Mouse (Mus musculus) CH12.LX (cell line): ENCODE data around the gene Olfr103. TPM values are rescaled to one million over a fixed set of nuclear protein-coding genes. Genes with fewer than 3 reads are reported as not detected.

Source experiments
- DNase-seq: peaks from one replicate; pipeline ENCODE4 v3.0.0-alpha.2; 2013; ENCODE audit errors: extremely low read depth
- H3K27ac ChIP-seq: 2 replicates; pipeline ENCODE4 v1.5.1; 2012; ENCODE audit warnings: low read depth, mild to moderate bottlenecking, control low read depth, moderate library complexity; ENCODE audit not compliant: insufficient read depth
- H3K27me3 ChIP-seq: replicated peaks from 2 replicates; pipeline ENCODE3; 2012; ENCODE audit warnings: inconsistent platforms
- H3K36me3 ChIP-seq, 2 experiments: replicated peaks in 1 of 2; 2 replicates each; pipeline versions ENCODE3 to v1.6.1; 2012; ENCODE audit warnings: inconsistent platforms in 1 of 2, low read length in 1 of 2, mild to moderate bottlenecking in 1 of 2, mixed read lengths in 1 of 2, moderate library complexity in 1 of 2; ENCODE audit not compliant: control insufficient read depth in 1 of 2, insufficient read depth in 1 of 2
- H3K4me1 ChIP-seq, 2 experiments: 2 replicates each; pipeline ENCODE4 v1.6.1; 2012; ENCODE audit warnings: inconsistent platforms in 1 of 2, moderate library complexity in 1 of 2; ENCODE audit not compliant: insufficient read depth in 2 of 2, control insufficient read depth in 1 of 2
- H3K4me2 ChIP-seq: 2 replicates; pipeline ENCODE4 v1.6.1; 2012; ENCODE audit warnings: low read depth, mild to moderate bottlenecking, control low read depth; ENCODE audit not compliant: poor library complexity, insufficient read depth, severe bottlenecking
- H3K4me3 ChIP-seq, 3 experiments: fragments of 150-350 bp in 1 of 3; sonication (generic) in 1 of 3; replicated peaks in 1 of 3; 2 replicates each; pipeline versions ENCODE3 to v1.5.1; 2011 to 2012; ENCODE audit warnings: low read depth in 2 of 3, low read length in 2 of 3, mild to moderate bottlenecking in 2 of 3, moderate library complexity in 2 of 3, control low read depth in 1 of 3, improper control_type of control experiment in 1 of 3, inconsistent platforms in 1 of 3, mixed read lengths in 1 of 3; ENCODE audit not compliant: poor library complexity in 1 of 3
- H3K79me2 ChIP-seq: replicated peaks from 2 replicates; pipeline ENCODE4 v1.6.1; 2012; ENCODE audit warnings: mild to moderate bottlenecking, moderate library complexity; ENCODE audit not compliant: control insufficient read depth, poor library complexity, insufficient read depth, severe bottlenecking; ENCODE audit errors: extremely low read depth
- H3K9ac ChIP-seq: 2 replicates; pipeline ENCODE4 v1.6.1; 2012; ENCODE audit warnings: low read depth, mild to moderate bottlenecking, control low read depth, moderate library complexity; ENCODE audit not compliant: insufficient read depth
- H3K9me3 ChIP-seq: replicated peaks from 2 replicates; pipeline ENCODE3; 2012; ENCODE audit warnings: low read length, inconsistent platforms, mixed read lengths
- HCFC1 ChIP-seq: IDR thresholded peaks from 2 replicates; pipeline ENCODE4 v1.6.1; 2012; ENCODE audit warnings: low read depth, mild to moderate bottlenecking, inconsistent platforms, low read length, improper control_type of control experiment
- MAX ChIP-seq: IDR thresholded peaks from 2 replicates; pipeline ENCODE4 v1.6.1; 2011; ENCODE audit warnings: low read length, improper control_type of control experiment
- MAZ ChIP-seq: IDR thresholded peaks from 2 replicates; pipeline ENCODE4 v1.6.1; 2012; ENCODE audit warnings: low read depth, mild to moderate bottlenecking, inconsistent platforms, low read length, improper control_type of control experiment, moderate library complexity
- MEF2A ChIP-seq: IDR thresholded peaks from 2 replicates; pipeline ENCODE4 v1.6.1; 2014; ENCODE audit warnings: low read depth, mild to moderate bottlenecking, inconsistent platforms, low read length, improper control_type of control experiment, borderline replicate concordance
- SIN3A ChIP-seq: IDR thresholded peaks from 2 replicates; pipeline ENCODE4 v1.6.1; 2012; ENCODE audit warnings: low read length, improper control_type of control experiment, inconsistent platforms
- ZMIZ1 ChIP-seq: IDR thresholded peaks from 2 replicates; pipeline ENCODE4 v1.6.1; 2012; ENCODE audit warnings: low read depth, mild to moderate bottlenecking, inconsistent platforms, low read length, improper control_type of control experiment
- dilution Hi-C: fragments of 300-500 bp; cut with MboI; formaldehyde crosslinking; loops from 2 replicates; pipeline ENCODE4 v1.14.3; 2020; ENCODE audit warnings: low sequenced_read_pairs; ENCODE audit not compliant: extremely low pct_unique_long_range_greater_than_20kb, extremely low pct_ligation_motif_present
- in situ Hi-C: fragments of 300-500 bp; cut with MboI; formaldehyde crosslinking; loops from 3 replicates; pipeline ENCODE4 v1.14.3; 2019; ENCODE audit warnings: low sequenced_read_pairs, low pct_ligation_motif_present, low pct_unique_long_range_greater_than_20kb, mixed read lengths
- polyA plus RNA-seq: library from polyadenylated mRNA; unstranded; fragments of >175 nt; gene quantifications from 2 replicates; pipeline ENCODE4 v1.2.1, GENCODE M21; 2012; ENCODE audit warnings: low read depth; ENCODE audit not compliant: insufficient read length
- total RNA-seq, 2 experiments: library from RNA; depleted of rRNA; stranded (reverse); fragments of 300-350 nt in 1 of 2; fragments of >200 nt in 1 of 2; gene quantifications; 2 replicates each; pipeline ENCODE4 v1.2.3; 2012 to 2014

The Olfr103 gene
- total and polyA plus RNA-seq, 3 experiments = not detected

DNA sequence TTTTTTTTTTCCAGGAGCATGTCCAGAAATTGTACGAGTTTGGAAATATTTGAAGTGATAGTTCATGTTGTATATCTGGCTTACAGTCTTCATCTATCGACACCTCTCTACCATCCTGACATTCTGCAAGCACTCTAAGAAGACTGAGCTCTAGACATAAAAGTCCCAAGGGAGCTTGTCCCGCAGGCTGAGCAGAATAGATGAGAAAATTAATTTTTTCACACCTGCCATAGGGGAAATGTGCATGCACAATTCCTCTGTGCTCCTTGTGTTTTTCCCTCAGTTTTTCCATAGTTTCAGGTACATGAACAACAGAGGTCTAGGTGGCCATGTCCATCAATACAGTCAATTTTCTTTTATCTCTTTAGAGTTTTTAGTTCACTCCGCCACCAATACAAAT lies 35.3 kb downstream of the Olfr103 start, which contains the start of gene Olfr101:
TSS of gene Olfr101 (minus strand) at position 101 of the 400 bp plus-strand sequence.
- no peak for TF ChIP-seq ZMIZ1
- no peak for TF ChIP-seq HCFC1
- TF ChIP-seq MAZ = no peak
- no peak for TF ChIP-seq MEF2A
- no peak for TF ChIP-seq MAX
- TF ChIP-seq SIN3A = no peak
- TF ChIP-seq, all 38 proteins: peak for 0
- DNase-seq = no peak
- in situ Hi-C loops (no loop called here), dilution Hi-C loops (no loop called here)
- no peak within 1 kb of the TSS for H3K4me3 ChIP-seq
- H3K79me2 ChIP-seq = no peaks in the 10 kb centered on the region
- no peak within 1 kb of the TSS for H3K27ac ChIP-seq
- H3K27me3 ChIP-seq = peaks cover 2% of the 10 kb centered on the region
- H3K4me1 ChIP-seq = no peaks in the 10 kb centered on the region
- no peak within 1 kb of the TSS for H3K4me2 ChIP-seq
- H3K36me3 ChIP-seq = no peaks in the 10 kb centered on the region
- H3K9ac ChIP-seq = no peak within 1 kb of the TSS
- no peaks in the 10 kb centered on the region for H3K9me3 ChIP-seq

Other genes starting within 250 kb of the Olfr103 start
Only the 20 nearest of the 24 such genes appear.
- gene Olfr93, start 178.2 kb downstream of the Olfr103 start, total RNA-seq (2012; rRNA removed) = not detected in 2 replicates
- not detected in 2 replicates for gene Olfr93, start 178.2 kb downstream of the Olfr103 start, total RNA-seq (2014; rRNA removed)
- not detected in 2 replicates for gene Olfr93, start 178.2 kb downstream of the Olfr103 start, polyA plus RNA-seq
- 0.21 and 0.47 TPM in 2 replicates for gene Ubd, start 145.8 kb downstream of the Olfr103 start, total RNA-seq (2012; rRNA removed)
- gene Ubd, start 145.8 kb downstream of the Olfr103 start, total RNA-seq (2014; rRNA removed) = not detected in 2 replicates
- gene Ubd, start 145.8 kb downstream of the Olfr103 start, polyA plus RNA-seq = not detected in 2 replicates
- gene Olfr94, start 138.7 kb downstream of the Olfr103 start, total RNA-seq (2012; rRNA removed) = not detected in 2 replicates
- gene Olfr94, start 138.7 kb downstream of the Olfr103 start, total RNA-seq (2014; rRNA removed) = not detected in 2 replicates
- not detected in 2 replicates for gene Olfr94, start 138.7 kb downstream of the Olfr103 start, polyA plus RNA-seq
- gene Olfr95, start 126.6 kb downstream of the Olfr103 start, total RNA-seq (2012; rRNA removed) = not detected in 2 replicates
- not detected in 2 replicates for gene Olfr95, start 126.6 kb downstream of the Olfr103 start, total RNA-seq (2014; rRNA removed)
- gene Olfr95, start 126.6 kb downstream of the Olfr103 start, polyA plus RNA-seq = not detected in 2 replicates
- gene Olfr96, start 119.6 kb downstream of the Olfr103 start, total RNA-seq (2012; rRNA removed) = not detected in 2 replicates
- not detected in 2 replicates for gene Olfr96, start 119.6 kb downstream of the Olfr103 start, total RNA-seq (2014; rRNA removed)
- gene Olfr96, start 119.6 kb downstream of the Olfr103 start, polyA plus RNA-seq = not detected in 2 replicates
- gene Olfr97, start 102.4 kb downstream of the Olfr103 start, total RNA-seq (2012; rRNA removed) = not detected in 2 replicates
- gene Olfr97, start 102.4 kb downstream of the Olfr103 start, total RNA-seq (2014; rRNA removed) = not detected in 2 replicates
- gene Olfr97, start 102.4 kb downstream of the Olfr103 start, polyA plus RNA-seq = not detected in 2 replicates
- gene Olfr98, start 75.9 kb downstream of the Olfr103 start, total RNA-seq (2012; rRNA removed) = 0.21 TPM in 1 of 2 replicates, not detected in the other
- gene Olfr98, start 75.9 kb downstream of the Olfr103 start, total RNA-seq (2014; rRNA removed) = not detected in 2 replicates
- 0.44 and 0.70 TPM in 2 replicates for gene Olfr98, start 75.9 kb downstream of the Olfr103 start, polyA plus RNA-seq
- 72.2 and 88.6 TPM in 2 replicates for gene H2-M3, start 69.5 kb downstream of the Olfr103 start, total RNA-seq (2012; rRNA removed)
- gene H2-M3, start 69.5 kb downstream of the Olfr103 start, total RNA-seq (2014; rRNA removed) = 71.7 and 72.8 TPM in 2 replicates
- gene H2-M3, start 69.5 kb downstream of the Olfr103 start, polyA plus RNA-seq = 46.1 and 49.0 TPM in 2 replicates
- 0.08 and 0.25 TPM in 2 replicates for gene Olfr99, start 56.2 kb downstream of the Olfr103 start, total RNA-seq (2012; rRNA removed)
- gene Olfr99, start 56.2 kb downstream of the Olfr103 start, total RNA-seq (2014; rRNA removed) = not detected in 2 replicates
- gene Olfr99, start 56.2 kb downstream of the Olfr103 start, polyA plus RNA-seq = 2.2 and 3.4 TPM in 2 replicates
- not detected in 2 replicates for gene Olfr101, start 35.4 kb downstream of the Olfr103 start, total RNA-seq (2012; rRNA removed)
- gene Olfr101, start 35.4 kb downstream of the Olfr103 start, total RNA-seq (2014; rRNA removed) = not detected in 2 replicates
- 0.21 and 0.27 TPM in 2 replicates for gene Olfr101, start 35.4 kb downstream of the Olfr103 start, polyA plus RNA-seq
- not detected in 2 replicates for gene Olfr102, start 22.6 kb downstream of the Olfr103 start, total RNA-seq (2012; rRNA removed)
- gene Olfr102, start 22.6 kb downstream of the Olfr103 start, total RNA-seq (2014; rRNA removed) = not detected in 2 replicates
- not detected in 2 replicates for gene Olfr102, start 22.6 kb downstream of the Olfr103 start, polyA plus RNA-seq
- gene Olfr104-ps, start 19.9 kb upstream of the Olfr103 start, total RNA-seq (2012; rRNA removed) = not detected in 2 replicates
- not detected in 2 replicates for gene Olfr104-ps, start 19.9 kb upstream of the Olfr103 start, total RNA-seq (2014; rRNA removed)
- gene Olfr104-ps, start 19.9 kb upstream of the Olfr103 start, polyA plus RNA-seq = not detected in 2 replicates
- gene Olfr105-ps, start 39.3 kb upstream of the Olfr103 start, total RNA-seq (2012; rRNA removed) = not detected in 2 replicates
- not detected in 2 replicates for gene Olfr105-ps, start 39.3 kb upstream of the Olfr103 start, total RNA-seq (2014; rRNA removed)
- gene Olfr105-ps, start 39.3 kb upstream of the Olfr103 start, polyA plus RNA-seq = not detected in 2 replicates
- not detected in 2 replicates for gene Olfr106-ps, start 50.7 kb upstream of the Olfr103 start, total RNA-seq (2012; rRNA removed)
- not detected in 2 replicates for gene Olfr106-ps, start 50.7 kb upstream of the Olfr103 start, total RNA-seq (2014; rRNA removed)
- gene Olfr106-ps, start 50.7 kb upstream of the Olfr103 start, polyA plus RNA-seq = not detected in 2 replicates
- gene Olfr107, start 59.5 kb upstream of the Olfr103 start, total RNA-seq (2012; rRNA removed) = not detected in 2 replicates
- gene Olfr107, start 59.5 kb upstream of the Olfr103 start, total RNA-seq (2014; rRNA removed) = not detected in 2 replicates
- 0.05 TPM in 1 of 2 replicates, not detected in the other for gene Olfr107, start 59.5 kb upstream of the Olfr103 start, polyA plus RNA-seq
- not detected in 2 replicates for gene Olfr108, start 105.8 kb upstream of the Olfr103 start, total RNA-seq (2012; rRNA removed)
- gene Olfr108, start 105.8 kb upstream of the Olfr103 start, total RNA-seq (2014; rRNA removed) = not detected in 2 replicates
- not detected in 2 replicates for gene Olfr108, start 105.8 kb upstream of the Olfr103 start, polyA plus RNA-seq
- gene Olfr109, start 119.2 kb upstream of the Olfr103 start, total RNA-seq (2012; rRNA removed) = not detected in 2 replicates
- gene Olfr109, start 119.2 kb upstream of the Olfr103 start, total RNA-seq (2014; rRNA removed) = not detected in 2 replicates
- not detected in 2 replicates for gene Olfr109, start 119.2 kb upstream of the Olfr103 start, polyA plus RNA-seq
- not detected in 2 replicates for gene H2-M2, start 143.9 kb upstream of the Olfr103 start, total RNA-seq (2012; rRNA removed)
- not detected in 2 replicates for gene H2-M2, start 143.9 kb upstream of the Olfr103 start, total RNA-seq (2014; rRNA removed)
- 2.1 and 2.9 TPM in 2 replicates for gene H2-M2, start 143.9 kb upstream of the Olfr103 start, polyA plus RNA-seq
- gene Olfr110, start 152.8 kb upstream of the Olfr103 start, total RNA-seq (2012; rRNA removed) = not detected in 2 replicates
- gene Olfr110, start 152.8 kb upstream of the Olfr103 start, total RNA-seq (2014; rRNA removed) = not detected in 2 replicates
- not detected in 2 replicates for gene Olfr110, start 152.8 kb upstream of the Olfr103 start, polyA plus RNA-seq
- gene Olfr111, start 168.3 kb upstream of the Olfr103 start, total RNA-seq (2012; rRNA removed) = not detected in 2 replicates
- not detected in 2 replicates for gene Olfr111, start 168.3 kb upstream of the Olfr103 start, total RNA-seq (2014; rRNA removed)
- gene Olfr111, start 168.3 kb upstream of the Olfr103 start, polyA plus RNA-seq = not detected in 2 replicates